8 mouse cellular contexts compared by ENCODE assay signal in the genomic region with DNA sequence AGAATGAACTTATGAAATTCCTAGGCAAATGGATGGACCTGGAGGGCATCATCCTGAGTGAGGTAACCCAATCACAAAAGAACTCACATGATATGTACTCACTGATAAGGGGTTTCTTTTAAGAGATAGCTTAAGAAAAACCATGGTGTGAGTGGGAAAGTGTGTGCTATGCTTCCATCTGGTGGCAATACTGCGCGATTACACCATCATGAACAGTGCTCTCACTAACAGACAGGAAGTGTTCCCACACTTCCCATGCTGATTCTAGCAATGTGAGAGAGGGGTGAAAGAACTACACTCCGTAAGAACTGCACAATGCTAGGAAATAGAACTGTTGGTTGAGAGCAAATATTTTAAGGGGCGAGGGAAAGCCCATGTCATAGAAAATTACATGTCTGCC. TPM values are rescaled to one million over a fixed set of nuclear protein-coding genes. Genes with fewer than 3 reads are reported as not detected.
DNase-seq lines count a peak whose midpoint lies in the region; ATAC-seq lines count a peak whose summit lies in the region.

No protein-coding gene starts in this region.

- no peaks in the 10 kb centered on the region for H3K9me3 ChIP-seq in hindbrain, embryonic 14.5 days (ENCODE audit: control insufficient read depth, low read length)

- DNase-seq in kidney, adult 9 months: peak; percentile 24
- DNase-seq in kidney, adult 18-20 months: no peak
- peak; percentile 15 for DNase-seq in CD4-positive helper T cell, adult 2 months (ENCODE audit: low read depth, low spot score)
- DNase-seq in brain, adult 2 months (ENCODE audit: low read depth, low spot score): peak; percentile 76
- DNase-seq in hindbrain, embryonic 14.5 days (ENCODE audit: low spot score): peak; percentile 80
- DNase-seq in lung, postnatal 14 days: peak; percentile 4
- DNase-seq in testis, postnatal 10 days (ENCODE audit: low spot score): no peak
- no peak for DNase-seq in spleen, adult 12 weeks (ENCODE audit: low spot score)

- 19% methylated on average over 4 of the region's 4 CpGs for WGBS in hindbrain, embryonic 14.5 days

- H3K9ac ChIP-seq in hindbrain, embryonic 14.5 days: no peak overlapping the region

- H3K27me3 ChIP-seq in hindbrain, embryonic 14.5 days (ENCODE audit: control insufficient read depth, insufficient read depth, low read length): no peaks in the 10 kb centered on the region

- H3K27ac ChIP-seq in hindbrain, embryonic 14.5 days: no peak overlapping the region

- no peak overlapping the region for H3K4me3 ChIP-seq in hindbrain, embryonic 14.5 days (replicated peaks; ENCODE audit: low read length)

- ATAC-seq in hindbrain, embryonic 14.5 days (ENCODE audit: low FRiP score): peak; percentile 86

- no peaks in the 10 kb centered on the region for H3K36me3 ChIP-seq in hindbrain, embryonic 14.5 days (replicated peaks; ENCODE audit: control insufficient read depth, insufficient read depth)

- H3K4me1 ChIP-seq in hindbrain, embryonic 14.5 days (replicated peaks; ENCODE audit: control insufficient read depth, insufficient read depth, low read length): no peaks in the 10 kb centered on the region

- no peak overlapping the region for H3K4me2 ChIP-seq in hindbrain, embryonic 14.5 days (replicated peaks)

RNA-seq across cellular contexts. Expression of a gene that starts 3.4 kb away (rescaled TPM):
- 0.08 TPM in 1 of 2 replicates, not detected in the other for polyA plus RNA-seq in hindbrain, embryonic 14.5 days (2014; fragmentation: Nextera tagmentation; extraction: Ambion mirVana)

RNA-seq across cellular contexts. Expression of a gene that starts 39.9 kb away (rescaled TPM):
- not detected in 2 replicates for polyA plus RNA-seq in hindbrain, embryonic 14.5 days (2014; fragmentation: Nextera tagmentation; extraction: Ambion mirVana)

RNA-seq across cellular contexts. Expression of a gene that starts 54.6 kb away (rescaled TPM):
- not detected in 2 replicates for polyA plus RNA-seq in hindbrain, embryonic 14.5 days (2014; fragmentation: Nextera tagmentation; extraction: Ambion mirVana)

Comparison
In these comparisons a context has a peak if more than half of its experiments do, and no peak if none do; other contexts are left out.
1. DNase-seq: peak in kidney, adult 9 months (single experiment), CD4-positive helper T cell, adult 2 months (single experiment), brain, adult 2 months (single experiment), hindbrain, embryonic 14.5 days (single experiment) and lung, postnatal 14 days (single experiment); none in kidney, adult 18-20 months (single experiment), testis, postnatal 10 days (single experiment) and spleen, adult 12 weeks (single experiment).